Mouse (Mus musculus): ENCODE results near the gene Aff3.
A peak's percentile ranks its signal among the peaks of the same experiment; 100 is the strongest.

The Aff3 gene

DNA sequence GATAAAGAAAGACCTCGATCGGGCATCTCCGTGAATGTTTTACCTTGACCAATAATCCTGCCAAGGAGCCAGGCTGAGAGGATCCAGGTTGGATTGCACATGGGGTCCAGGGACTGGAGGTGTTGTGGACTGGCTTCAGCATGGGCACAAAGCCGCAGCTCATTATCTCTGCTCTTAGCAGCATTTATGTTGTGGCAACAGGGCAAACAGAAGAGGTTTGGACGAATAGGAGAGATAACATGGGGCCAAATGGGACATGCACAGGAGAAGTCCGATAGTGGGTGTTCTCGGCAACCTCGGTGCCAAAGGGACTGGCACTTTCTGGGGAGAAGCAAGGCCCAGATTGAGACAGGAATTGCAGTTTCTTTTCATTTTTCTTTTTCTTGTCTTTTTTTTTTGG lies 342.9 kb downstream of the Aff3 start:
- no peak for DNase-seq (ENCODE audit: low spot score)

DNA sequence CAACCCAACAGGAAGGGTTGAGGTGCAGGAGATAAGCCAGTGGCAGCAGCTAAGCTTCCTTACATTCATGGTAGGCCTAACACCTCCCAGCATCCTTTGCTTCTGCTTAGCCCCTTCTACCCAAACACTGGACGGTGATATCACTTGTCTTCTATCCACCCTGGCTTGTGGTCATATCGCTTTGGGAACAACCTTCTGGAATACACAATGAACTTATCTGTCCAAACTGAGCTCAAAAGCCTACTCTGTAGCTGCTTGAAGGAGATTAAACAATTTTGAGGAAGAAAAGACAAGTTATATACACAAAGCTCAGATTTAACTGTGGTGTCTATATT lies 343.8 kb downstream of the Aff3 start:
- DNase-seq (ENCODE audit: low spot score) = no peak

DNA sequence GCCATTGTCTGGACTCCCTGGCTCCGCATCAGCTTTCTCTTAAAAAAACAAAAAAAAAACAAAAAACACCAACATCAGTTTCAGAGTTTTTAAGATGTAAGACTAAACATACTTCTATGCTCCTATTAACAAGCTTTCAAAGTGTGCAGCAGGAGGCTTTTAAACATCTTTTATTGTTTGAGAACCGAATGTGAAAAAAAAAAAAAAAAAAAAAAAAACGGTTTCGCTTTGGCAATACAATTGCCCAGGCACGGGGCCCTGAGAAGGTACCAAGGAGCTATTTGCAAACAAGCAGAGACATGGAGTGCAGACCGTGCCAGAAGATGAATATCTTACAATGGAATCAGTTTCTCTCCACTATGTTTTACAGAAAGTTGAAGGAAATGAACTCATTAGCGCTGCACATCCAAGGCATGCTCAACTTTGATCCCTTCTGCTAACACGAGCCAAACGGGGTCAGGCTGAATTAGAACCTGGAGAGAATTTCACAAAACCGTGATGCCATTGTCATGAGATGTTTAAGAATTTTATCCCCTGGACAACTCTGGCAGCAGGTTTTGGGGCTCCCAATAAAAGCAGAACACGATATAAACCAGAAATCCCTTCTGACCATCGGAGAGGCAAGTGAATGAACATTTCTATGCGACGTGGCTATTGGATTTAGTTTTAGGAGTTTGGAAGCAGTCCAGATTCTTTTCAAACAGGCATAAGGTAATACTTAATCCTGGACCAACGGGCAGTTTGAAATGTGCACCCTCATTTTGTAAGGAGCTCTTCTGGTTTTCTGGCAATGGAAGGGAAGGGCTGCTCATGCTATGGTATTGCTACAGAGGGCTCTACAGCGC lies 344.4 kb downstream of the Aff3 start:
- DNase-seq (ENCODE audit: low spot score) = no peak

DNA sequence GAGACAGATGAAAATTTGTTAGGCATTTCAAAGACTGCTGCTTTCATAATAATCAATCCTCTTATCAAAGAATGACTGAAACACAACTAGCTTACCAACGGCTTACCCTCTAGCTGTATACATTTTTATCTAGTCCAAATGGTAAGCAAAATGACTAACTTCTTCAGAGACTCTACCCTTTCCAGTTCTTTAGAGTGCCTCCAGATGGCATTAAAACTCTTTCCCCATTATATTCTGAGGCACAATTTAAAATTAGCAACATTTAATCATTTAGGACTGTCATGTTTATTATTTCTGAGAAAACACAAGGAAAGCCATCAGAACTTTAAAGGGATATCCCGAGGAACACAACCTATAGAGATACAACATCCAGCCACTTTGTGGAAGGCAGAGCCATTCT lies 346.1 kb downstream of the Aff3 start:
- DNase-seq (ENCODE audit: low spot score) = no peak

DNA sequence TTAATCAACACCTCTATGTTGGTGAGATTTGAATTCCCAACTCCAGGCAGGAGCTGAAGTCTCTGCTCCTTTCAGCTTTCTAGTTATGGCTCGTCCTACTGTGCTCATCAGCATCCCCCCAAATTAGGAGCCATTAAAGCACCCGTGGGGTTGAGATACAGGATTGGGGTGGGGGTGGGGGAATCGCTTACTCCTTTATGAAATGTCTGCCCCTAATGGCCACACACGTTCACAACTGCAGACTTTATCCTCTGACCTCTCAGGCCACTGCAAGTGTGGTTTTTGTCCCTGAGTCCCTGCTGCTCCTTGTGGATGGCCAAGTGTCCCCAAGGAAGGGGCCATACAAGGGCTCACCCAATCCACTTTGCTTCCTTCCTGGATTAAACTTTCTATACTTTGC lies 348.8 kb downstream of the Aff3 start:
- no peak for DNase-seq (ENCODE audit: low spot score)

DNA sequence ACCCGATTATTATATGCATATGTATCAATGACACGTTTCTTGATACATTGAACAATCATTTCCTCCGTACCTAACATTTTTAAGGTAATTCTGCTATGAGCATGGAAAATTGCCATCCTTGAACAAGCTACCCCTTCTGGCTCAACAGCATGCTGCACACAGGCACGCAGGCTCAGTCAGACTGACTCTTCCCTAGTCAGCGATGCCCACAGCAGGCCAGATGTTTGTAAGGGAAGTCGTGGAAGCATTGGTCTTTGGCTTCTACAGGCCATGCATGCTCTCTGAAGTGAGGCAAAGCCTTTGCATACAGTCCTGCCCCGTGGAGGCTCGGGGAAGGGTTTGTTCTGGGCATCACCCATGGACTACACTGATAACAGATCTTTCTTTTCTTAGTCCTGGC lies 354.3 kb downstream of the Aff3 start:
- DNase-seq (ENCODE audit: low spot score) = no peak

DNA sequence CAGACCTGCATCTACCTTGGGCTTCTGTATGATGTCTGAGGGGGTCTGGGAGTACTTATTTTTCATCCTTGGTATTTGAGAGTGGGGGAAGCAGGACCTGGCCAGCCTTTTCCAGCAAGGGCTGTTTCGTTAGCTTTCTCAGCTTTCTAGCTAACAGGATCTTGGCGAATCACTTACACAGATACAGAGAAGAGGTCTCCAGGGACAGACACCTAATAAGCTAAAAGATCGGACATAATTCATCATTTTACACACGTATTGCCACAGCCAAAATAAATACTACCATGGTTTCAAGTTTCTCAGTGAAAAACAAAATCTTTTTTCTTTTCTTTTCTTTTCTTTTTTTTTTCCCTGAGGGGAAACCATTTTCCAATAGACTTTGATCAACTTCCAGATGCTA lies 354.7 kb downstream of the Aff3 start:
- DNase-seq (ENCODE audit: low spot score) = no peak

DNA sequence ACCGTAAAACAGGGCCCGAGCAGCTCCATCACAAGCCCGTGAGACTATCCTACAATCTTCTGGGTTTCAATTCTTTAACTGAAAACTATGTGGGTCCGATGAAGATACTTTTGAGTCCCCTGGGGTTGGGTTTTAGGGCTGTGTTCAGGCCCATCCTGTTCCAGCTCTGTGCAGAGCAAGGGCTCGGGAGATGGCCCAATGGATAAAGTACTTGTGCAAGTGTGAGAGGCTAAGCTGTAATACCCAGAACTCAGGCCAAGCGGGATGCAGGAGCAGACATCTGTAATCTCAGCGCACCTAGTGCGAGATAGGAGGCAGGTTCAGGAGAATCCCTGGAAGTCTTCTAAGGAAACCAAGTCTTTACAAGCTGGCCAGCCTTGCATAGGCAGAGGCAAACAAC lies 355.4 kb downstream of the Aff3 start:
- no peak for DNase-seq (ENCODE audit: low spot score)

DNA sequence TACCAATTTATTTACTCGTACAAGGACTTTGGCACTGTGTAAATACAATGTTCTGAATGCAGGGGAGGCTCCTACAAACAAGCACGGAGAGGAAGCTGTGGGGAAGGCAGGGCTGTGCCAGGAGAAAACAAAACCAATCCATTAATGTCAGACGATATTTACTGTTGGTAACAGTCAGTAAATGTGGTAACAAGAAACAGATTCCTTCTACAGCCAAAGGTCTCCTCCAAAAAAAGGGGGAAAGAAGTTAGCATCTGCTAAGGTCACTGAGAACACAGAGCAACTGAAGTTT lies 356.1 kb downstream of the Aff3 start:
- no peak for DNase-seq (ENCODE audit: low spot score)

DNA sequence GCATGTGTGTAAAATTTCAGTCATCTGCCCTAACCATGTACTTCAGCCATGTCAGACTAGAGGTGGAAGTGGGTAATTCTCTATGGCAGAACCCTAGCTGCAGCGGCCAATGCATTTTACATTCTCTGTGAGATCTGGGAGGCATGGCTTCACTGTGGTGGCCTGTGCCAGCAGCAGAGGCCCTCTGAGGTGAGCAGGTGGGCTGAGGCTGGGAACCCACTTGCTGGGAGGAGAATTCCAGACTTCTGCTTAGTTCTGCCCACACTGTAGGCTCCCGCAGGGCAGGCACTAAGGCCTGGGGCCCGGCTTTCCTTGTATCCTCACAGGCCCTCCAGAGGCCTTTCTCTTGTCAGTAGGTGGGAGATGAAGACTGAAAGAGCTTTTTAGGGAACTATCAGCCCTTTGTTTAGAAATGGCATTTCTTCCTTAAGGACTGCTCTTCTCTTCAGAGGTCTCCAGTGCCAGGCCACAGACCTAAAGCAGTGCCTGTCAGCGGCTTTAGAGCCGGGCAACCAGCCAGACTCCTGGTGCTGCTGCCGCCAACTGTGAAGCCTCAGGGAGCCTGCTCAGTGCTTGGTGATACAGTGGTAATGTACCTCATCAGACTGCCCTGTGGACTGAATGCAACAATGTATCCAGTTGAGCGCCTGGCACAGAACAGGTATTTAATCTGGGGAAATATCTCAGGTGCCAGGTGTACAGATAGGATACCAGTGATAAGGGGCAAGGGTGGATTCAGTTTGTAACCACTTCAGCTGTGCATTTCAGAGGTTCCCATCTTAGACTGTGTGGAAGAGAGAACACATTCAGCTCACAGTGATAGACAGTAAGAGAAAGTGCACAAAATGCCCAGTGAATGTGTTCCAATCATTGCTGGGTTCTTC lies 356.7 kb downstream of the Aff3 start:
- peak; percentile 20 for DNase-seq (ENCODE audit: low spot score)

DNA sequence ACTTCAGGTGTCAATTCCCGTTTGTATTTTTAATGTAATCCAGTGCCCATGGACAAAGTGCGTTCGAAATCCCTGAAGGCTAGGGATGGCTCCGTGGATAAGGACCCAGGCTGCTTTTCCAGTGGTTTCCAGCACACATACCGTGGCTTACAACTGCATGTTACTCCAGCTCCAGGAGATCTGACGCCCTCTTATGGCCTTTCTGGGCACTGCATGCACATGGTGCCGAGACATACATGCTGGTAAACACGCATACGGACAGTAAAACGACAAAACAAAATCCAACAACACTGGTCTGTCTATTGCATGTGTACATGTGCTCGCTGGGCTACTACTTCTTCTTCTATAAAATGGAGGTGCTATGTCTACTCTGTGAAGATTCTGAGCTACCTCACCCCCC lies 357.5 kb downstream of the Aff3 start:
- DNase-seq (ENCODE audit: low spot score) = no peak

DNA sequence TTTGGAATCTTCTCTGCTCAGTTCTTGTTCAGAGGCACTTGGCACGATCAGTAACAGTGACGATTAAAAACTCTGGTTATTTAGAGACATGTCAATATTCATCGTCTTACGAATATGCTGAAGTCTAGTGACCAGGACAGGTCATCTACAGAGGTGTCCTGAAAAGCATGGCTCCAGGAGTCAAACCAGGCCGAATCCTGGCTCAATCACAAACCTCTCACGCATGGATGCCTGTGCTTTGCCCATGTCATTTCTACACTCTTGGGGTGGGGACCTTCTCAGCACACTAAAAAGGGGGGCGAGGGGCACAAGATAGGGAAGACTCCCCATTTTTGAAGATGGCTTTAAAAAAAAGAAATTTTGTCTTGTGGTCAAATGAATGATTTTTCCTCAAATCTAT lies 358.6 kb downstream of the Aff3 start:
- DNase-seq (ENCODE audit: low spot score) = no peak

DNA sequence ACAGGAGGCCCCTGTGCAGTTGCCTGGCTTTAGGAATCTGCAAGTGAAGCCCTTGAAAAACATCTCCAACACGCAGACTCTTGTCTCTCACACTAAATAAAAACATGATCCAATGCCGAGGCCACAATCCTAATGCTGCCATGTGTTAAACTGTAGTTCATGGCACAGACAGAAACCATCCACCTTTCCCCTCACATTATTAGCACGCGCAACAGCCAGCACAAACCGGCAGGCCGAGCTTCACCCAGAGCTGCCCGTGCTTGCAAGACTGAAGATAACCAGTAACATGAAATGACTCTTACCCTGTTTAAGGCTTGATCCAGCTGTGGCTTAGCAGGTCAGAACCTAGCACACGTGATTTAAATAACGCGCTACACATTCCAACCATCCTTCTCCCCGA lies 360.4 kb downstream of the Aff3 start:
- no peak for DNase-seq (ENCODE audit: low spot score)

DNA sequence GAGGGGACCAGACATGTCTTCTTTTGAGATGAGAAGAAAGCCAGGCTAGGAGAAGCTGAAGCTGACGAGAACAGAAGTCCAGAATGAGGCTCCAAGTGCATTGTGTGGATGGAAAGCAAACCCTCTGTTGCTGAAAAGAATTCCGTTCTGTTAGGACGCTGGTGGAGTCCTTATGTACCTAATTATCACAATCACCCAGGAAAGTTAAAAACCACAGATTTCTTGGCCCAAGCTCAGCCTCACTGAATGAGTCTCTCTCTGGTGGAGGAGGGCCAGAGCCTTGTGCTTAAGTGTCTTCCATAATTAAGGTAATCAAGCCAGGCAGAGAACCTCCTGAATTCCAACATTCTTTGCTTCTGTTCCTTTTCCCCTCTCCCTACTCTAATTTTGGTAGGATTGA lies 366.5 kb downstream of the Aff3 start:
- DNase-seq (ENCODE audit: low spot score) = no peak

DNA sequence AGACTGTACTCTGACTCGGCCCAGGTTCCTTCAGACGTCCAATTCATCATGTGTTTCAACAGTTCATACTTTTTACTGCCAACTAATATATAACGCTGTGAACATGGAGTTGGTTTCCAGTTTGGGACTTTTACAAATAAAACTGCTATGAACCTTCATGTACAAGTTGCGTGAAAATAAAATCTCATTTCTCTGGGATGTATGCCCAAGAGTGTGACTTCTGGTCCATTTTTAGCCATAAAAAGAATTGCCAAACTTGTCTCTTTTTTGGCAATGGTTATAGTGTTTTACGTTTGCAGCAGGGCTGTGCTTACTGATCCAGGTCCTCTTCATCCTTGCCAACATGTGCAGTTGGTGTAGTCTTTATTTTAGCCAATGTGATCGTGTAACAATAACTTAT lies 369.8 kb downstream of the Aff3 start:
- DNase-seq (ENCODE audit: low spot score) = no peak

DNA sequence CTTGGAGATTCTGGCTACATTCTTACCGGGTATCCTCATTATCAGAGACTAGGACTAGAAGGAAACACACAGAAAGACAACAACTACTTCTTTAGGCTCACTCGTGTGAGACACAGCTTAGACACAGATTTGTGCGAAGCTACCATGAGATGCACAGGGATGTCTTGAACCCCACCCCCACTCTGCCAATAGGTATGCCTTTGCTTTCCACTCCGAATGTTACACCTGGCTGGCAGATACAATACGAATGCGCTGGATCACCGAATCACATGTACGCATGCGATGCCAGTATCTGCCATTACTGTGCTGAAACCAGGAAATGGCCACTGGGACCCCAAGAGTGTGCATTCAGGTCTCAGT lies 370.4 kb downstream of the Aff3 start:
- DNase-seq (ENCODE audit: low spot score) = no peak

DNA sequence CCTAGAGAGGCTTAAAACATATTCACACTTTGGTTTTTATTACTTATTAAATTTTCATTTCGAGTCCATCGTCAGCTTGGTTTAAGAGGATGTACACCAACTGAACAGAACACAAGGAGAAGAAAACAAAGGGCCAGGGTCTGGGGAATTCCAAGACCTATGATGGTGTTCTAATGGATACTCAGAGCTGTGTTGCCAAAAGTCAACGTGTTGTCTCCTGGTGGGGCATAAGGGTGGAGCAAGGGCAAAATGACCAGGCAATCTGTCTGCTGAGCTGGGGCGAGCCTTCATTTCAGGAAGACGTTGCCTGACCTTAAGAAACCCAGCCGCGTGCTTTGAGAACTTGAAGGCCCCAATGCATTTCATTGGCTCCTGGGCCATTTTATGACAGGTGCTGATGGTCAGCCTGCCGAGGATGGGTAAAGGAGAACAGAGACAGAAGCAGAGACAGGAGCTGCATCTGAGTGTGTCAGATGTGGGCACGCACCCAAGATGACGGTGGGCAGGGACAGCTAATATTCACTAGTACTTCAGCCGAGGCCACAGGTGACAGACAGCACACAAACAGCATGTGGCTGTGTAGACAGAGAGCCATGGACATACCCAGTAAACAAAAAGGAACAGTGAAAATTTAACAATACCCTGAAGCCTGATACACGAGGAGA lies 371.0 kb downstream of the Aff3 start:
- no peak for DNase-seq (ENCODE audit: low spot score)

DNA sequence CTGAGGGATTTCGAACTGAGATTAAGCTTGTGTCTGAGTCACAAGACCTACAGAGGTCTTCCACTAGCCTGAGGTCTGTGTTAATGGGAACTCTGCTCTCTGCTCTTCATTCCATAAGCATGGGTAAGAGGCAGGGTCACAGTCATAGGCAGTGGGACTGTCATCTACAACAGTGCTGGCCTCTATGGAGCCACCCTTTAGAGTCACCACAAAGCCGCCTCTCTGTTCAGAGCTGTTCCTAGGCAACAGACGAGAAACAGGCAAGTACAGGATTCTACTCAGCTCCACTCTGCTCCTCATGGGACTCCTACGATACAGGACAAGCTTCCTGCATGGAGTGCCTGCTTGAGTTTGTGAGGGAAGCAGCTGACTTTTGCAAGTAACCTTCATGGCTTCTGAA lies 371.9 kb downstream of the Aff3 start:
- DNase-seq (ENCODE audit: low spot score) = no peak

DNA sequence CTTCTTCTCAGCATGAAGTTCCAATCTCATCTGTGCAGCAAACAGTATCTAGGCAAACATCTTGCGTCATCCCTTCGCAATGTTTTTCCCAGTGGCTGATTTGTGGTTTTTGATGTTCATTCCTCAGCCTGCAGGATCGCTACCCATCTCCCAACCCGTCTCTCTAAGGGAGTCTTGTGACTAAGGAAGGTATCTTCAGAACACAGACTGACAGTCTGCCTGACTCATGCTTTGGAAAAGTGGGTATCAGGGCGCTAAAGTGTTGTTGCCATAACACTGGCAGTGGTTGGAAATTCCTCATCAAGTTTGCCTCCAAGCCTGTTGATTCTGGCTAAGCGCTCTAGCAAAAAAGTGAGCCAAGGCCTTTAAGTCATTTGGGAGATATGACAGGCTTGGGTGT lies 372.8 kb downstream of the Aff3 start:
- DNase-seq (ENCODE audit: low spot score) = no peak

DNA sequence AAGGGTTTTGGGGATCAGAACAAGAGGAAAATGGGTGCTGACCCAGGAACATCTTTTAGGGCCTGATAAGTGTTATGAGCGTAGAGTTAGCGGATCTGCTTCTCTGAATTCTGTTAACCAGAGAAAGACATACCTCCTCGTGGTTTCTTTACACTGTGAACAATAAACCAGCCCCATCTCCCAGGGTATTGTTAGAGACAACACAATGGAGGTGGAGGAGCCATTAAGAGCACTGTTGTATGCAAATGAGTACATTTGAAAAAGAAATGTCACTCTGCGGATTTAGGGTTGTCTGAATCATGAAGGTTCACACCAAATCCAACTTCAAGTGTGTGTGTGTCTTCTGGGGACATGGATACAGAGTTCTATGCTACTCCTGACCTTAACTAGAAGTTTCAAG lies 373.3 kb downstream of the Aff3 start:
- DNase-seq (ENCODE audit: low spot score) = no peak

DNA sequence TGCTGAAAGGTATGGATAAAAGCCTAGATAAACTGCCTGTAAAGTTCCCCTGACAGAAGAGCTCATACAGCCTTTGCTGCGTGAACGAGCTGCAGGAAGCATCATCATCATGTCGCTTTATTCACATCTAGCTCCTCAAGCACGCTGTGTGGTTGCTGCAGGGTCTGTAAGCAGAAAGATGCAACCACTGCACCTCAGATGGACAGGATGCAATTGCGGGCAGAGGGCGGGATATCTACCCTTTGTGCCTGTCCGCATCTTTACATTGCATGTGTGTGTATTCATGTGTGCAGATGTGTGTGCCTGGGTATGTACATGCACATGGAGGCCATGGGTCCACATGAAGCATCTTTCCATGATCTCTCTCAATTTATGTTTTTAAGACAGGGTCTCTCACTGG lies 373.9 kb downstream of the Aff3 start:
- DNase-seq (ENCODE audit: low spot score) = no peak

DNA sequence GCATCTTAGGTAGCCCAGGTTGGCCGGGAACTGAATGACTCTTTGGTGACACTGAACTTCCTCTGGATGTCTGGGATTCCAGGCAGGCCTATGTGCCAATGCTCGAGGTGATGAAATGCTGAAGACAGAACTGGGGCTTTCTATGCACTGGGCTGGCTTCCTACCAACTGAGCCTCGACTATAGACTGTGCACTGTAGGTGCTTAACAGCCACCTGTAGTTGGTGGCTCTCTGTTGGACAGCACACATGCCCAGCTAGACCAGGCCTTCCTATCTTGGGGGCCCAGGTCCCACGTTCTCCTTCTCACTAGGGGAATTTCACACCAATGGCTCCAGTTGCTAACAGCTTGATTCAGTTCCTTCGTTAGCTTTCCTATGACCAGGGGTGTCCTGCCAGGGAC lies 374.9 kb downstream of the Aff3 start:
- no peak for DNase-seq (ENCODE audit: low spot score)

DNA sequence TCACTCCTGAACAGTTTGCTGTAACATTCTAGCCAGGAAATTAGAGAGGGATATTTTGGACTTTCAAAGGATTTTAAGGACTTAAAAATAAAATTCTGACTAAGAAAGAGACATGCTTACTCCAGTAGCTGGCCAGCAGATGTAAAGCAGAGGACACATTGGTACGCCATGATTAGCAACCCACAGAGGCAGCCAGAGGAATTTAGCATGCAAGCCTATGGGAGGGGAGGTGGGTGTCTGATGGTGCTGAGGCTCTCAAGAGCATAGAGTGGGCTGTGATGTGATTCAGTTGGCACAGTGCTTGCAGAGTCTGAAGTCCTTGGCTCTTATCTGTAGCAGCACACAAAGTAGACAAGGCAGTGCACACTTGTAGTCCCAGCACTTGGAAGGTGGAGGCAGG lies 376.0 kb downstream of the Aff3 start:
- DNase-seq (ENCODE audit: low spot score) = no peak

Data from ovary, postnatal 10 days (tissue).